Mouse (Mus musculus): ENCODE results near the gene Krt17. TPM values are rescaled to one million over a fixed set of nuclear protein-coding genes. Genes with fewer than 3 reads are reported as not detected.

Krt17 gene
- total RNA-seq (2023): not detected

GRCm38 (mm10) chr11:100260514-100261234, at the start of gene Krt17:
Krt17 (minus strand) TSS chr11:100261029.

GRCm38 (mm10) chr11:100269821-100270332, 9.0 kb upstream of the Krt17 start, which contains the start of gene Krt42:
Krt42 (minus strand) TSS chr11:100269871.

GRCm38 (mm10) chr11:100248852-100249465, 11.9 kb downstream of the Krt17 start, which contains the start of gene Krt16:
Krt16 (minus strand) TSS chr11:100248902.

GRCm38 (mm10) chr11:100207498-100207897, 53.3 kb downstream of the Krt17 start, which contains the start of gene Krt14:
Krt14 (minus strand) TSS chr11:100207548.

Other genes starting within 250 kb of the Krt17 start
- gene Krt33a, start 244.8 kb downstream of the Krt17 start, total RNA-seq (2023): not detected
- gene Krt33b, start 231.2 kb downstream of the Krt17 start, total RNA-seq (2023): not detected
- gene Krt34, start 219.5 kb downstream of the Krt17 start, total RNA-seq (2023): not detected
- not detected for gene Krt31, start 210.5 kb downstream of the Krt17 start, total RNA-seq (2023)
- gene Krt32, start 172.8 kb downstream of the Krt17 start, total RNA-seq (2023): not detected
- gene Krt35, start 164.8 kb downstream of the Krt17 start, total RNA-seq (2023): not detected
- gene Krt36, start 155.4 kb downstream of the Krt17 start, total RNA-seq (2023): not detected
- not detected for gene Krt13, start 139.5 kb downstream of the Krt17 start, total RNA-seq (2023)
- gene Krt15, start 125.1 kb downstream of the Krt17 start, total RNA-seq (2023): not detected
- gene Krt19, start 112.4 kb downstream of the Krt17 start, total RNA-seq (2023): not detected
- gene Krt9, start 67.8 kb downstream of the Krt17 start, total RNA-seq (2023): not detected
- not detected for gene Krt14, start 53.5 kb downstream of the Krt17 start, total RNA-seq (2023)
- not detected for gene Krt16, start 12.1 kb downstream of the Krt17 start, total RNA-seq (2023)
- gene Krt42, start 8.8 kb upstream of the Krt17 start, total RNA-seq (2023): not detected
- 1,000 to 10,000 TPM; 2,050 to 2,242 TPM for gene Eif1, start 58.9 kb upstream of the Krt17 start, total RNA-seq (2023)
- gene Gast, start 73.4 kb upstream of the Krt17 start, total RNA-seq (2023): not detected
- gene Hap1, start 95.1 kb upstream of the Krt17 start, total RNA-seq (2023): 1 to 10 TPM; 1.6 to 2.4 TPM
- 10 to 100 TPM; 13.3 to 14.9 TPM for gene Jup, start 136.7 kb upstream of the Krt17 start, total RNA-seq (2023)
- gene P3h4, start 153.8 kb upstream of the Krt17 start, total RNA-seq (2023): not detected
- not detected for gene Fkbp10, start 154.7 kb upstream of the Krt17 start, total RNA-seq (2023)
- gene Nt5c3b, start 180.8 kb upstream of the Krt17 start, total RNA-seq (2023): 10 to 100 TPM; 61.1 to 67.3 TPM
- gene Klhl10, start 180.9 kb upstream of the Krt17 start, total RNA-seq (2023): 1 to 10 TPM; 2.2 to 2.8 TPM
- 10 to 100 TPM; 26.9 to 29.7 TPM for gene Klhl11, start 211.7 kb upstream of the Krt17 start, total RNA-seq (2023)

Measured in B cell, adult 67 days (primary cell).